Mouse (Mus musculus): ENCODE data around the gene Trp53. TPM values are rescaled to one million over a fixed set of nuclear protein-coding genes. Genes with fewer than 3 reads are reported as not detected.

The Trp53 gene
- polyA plus RNA-seq, 1 experiment = 53.2 TPM

GRCm38 (mm10) chr11:69549060-69549656 is 31.0 kb upstream of the Trp53 start, which contains the start of gene Dnah2:
Dnah2 (minus strand) TSS chr11:69549110.
- Histone ChIP-seq H3K36me3 (replicated peaks; ENCODE audit: low read length) (no peaks in the 10 kb centered on the region), H3K4me1 (peaks cover 26% of the 10 kb centered on the region), H3K9me3 (0 out of 2 replicates have a peak, but pooled peaks cover 4% of the 10 kb centered on the region), H3K4me3 (replicated peaks) (no peak within 1 kb of the TSS), H3K27me3 (replicated peaks) (peaks cover 82% of the 10 kb centered on the region)
- TF ChIP-seq FLI1 (IDR thresholded peaks at IDR 0.05; ENCODE audit: low read length) = no peak
- TF ChIP-seq GATA1 (IDR thresholded peaks at IDR 0.05; ENCODE audit: borderline replicate concordance, low read length) = no peak

- Histone ChIP-seq H3K36me3 (replicated peaks; ENCODE audit: low read length) (peaks cover 2% of the 10 kb centered on the region), H3K27me3 (replicated peaks) (peaks cover 71% of the 10 kb centered on the region), H3K9me3 (peaks cover 10% of the 10 kb centered on the region), H3K4me3 (replicated peaks) (no peak overlapping the region), H3K4me1 (peaks cover 31% of the 10 kb centered on the region)
- TF ChIP-seq FLI1 (IDR thresholded peaks at IDR 0.05; ENCODE audit: low read length) (no peak), GATA1 (IDR thresholded peaks at IDR 0.05; ENCODE audit: borderline replicate concordance, low read length) (no peak)
Observed at GRCm38 (mm10) chr11:69551310-69551709, 28.8 kb upstream of the Trp53 start.

DNA sequence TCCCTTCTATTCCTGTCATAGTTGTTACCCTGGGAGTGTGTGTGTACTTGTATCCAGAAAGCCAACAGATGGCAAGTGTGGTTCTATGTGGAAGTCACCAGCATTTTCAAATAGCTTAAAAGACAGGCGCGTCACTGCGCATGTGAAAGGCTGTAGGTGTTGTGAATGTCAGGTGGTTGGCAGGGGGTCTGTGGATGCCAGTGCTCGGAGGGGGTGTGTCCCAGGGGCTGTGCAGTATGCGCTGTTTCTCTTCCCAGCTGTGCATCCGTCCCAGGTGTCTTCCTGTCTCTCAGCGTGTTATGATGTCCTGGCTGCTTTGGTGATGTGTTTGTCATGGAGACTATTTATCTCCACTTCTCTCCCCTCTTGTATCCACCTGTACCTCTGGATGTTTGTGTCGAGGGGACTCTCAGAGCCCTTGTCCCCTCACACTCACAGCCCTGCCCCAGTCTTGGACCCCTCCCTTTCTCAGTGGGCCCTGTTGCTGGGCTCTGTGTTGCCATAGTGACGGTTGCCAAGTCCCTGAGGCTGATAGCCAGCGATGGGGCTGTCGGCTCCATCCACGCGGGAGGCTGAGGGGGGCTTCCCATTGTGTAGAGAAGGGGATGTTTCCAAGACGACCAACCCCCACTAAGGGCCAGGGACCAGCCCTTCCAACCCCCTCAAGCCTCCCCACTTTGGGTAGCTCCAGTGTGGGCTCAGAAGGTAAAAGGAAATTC is 27.4 kb upstream of the Trp53 start:
- Histone ChIP-seq H3K9me3 (peaks cover 10% of the 10 kb centered on the region), H3K4me1 (peaks cover 19% of the 10 kb centered on the region), H3K27me3 (replicated peaks) (peaks cover 71% of the 10 kb centered on the region), H3K36me3 (replicated peaks; ENCODE audit: low read length) (peaks cover 2% of the 10 kb centered on the region), H3K4me3 (replicated peaks) (no peak overlapping the region)
- TF ChIP-seq FLI1 (IDR thresholded peaks at IDR 0.05; ENCODE audit: low read length) (no peak), GATA1 (IDR thresholded peaks at IDR 0.05; ENCODE audit: borderline replicate concordance, low read length) (no peak)

DNA sequence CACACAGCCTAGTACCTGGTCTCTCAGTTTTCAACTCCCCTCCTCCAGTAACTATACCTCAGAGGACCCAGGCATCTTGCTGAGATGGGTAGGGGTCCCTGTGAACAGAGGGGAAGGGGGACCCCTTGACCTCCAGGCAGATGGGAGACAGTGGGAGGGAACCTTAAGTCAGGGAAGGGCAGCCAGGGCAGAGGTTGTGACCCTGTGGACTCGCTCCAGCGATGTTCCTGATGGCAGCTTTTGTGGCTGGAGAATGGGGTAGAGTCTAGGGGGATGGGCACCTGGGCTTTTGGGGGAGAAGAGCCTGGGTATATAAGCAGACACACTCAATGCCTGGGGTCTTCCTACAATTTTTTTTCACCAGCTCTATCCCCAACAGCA is 26.8 kb upstream of the Trp53 start:
- Histone ChIP-seq H3K9me3 (peaks cover 10% of the 10 kb centered on the region), H3K36me3 (replicated peaks; ENCODE audit: low read length) (peaks cover 2% of the 10 kb centered on the region), H3K4me1 (peaks cover 19% of the 10 kb centered on the region), H3K27me3 (replicated peaks) (peaks cover 70% of the 10 kb centered on the region), H3K4me3 (replicated peaks) (no peak overlapping the region)
- TF ChIP-seq GATA1 (IDR thresholded peaks at IDR 0.05; ENCODE audit: borderline replicate concordance, low read length) (no peak), FLI1 (IDR thresholded peaks at IDR 0.05; ENCODE audit: low read length) (no peak)

- peaks cover 70% of the 10 kb centered on the region for H3K27me3 ChIP-seq (replicated peaks)
- H3K4me1 ChIP-seq = peaks cover 31% of the 10 kb centered on the region
- no peak overlapping the region for H3K4me3 ChIP-seq (replicated peaks)
- no peak for TF ChIP-seq GATA1 (IDR thresholded peaks at IDR 0.05; ENCODE audit: borderline replicate concordance, low read length)
- no peak for TF ChIP-seq FLI1 (IDR thresholded peaks at IDR 0.05; ENCODE audit: low read length)
- H3K36me3 ChIP-seq (replicated peaks; ENCODE audit: low read length) = peaks cover 2% of the 10 kb centered on the region
- H3K9me3 ChIP-seq = peaks cover 10% of the 10 kb centered on the region
Observed at GRCm38 (mm10) chr11:69554539-69555140, 25.5 kb upstream of the Trp53 start.

DNA sequence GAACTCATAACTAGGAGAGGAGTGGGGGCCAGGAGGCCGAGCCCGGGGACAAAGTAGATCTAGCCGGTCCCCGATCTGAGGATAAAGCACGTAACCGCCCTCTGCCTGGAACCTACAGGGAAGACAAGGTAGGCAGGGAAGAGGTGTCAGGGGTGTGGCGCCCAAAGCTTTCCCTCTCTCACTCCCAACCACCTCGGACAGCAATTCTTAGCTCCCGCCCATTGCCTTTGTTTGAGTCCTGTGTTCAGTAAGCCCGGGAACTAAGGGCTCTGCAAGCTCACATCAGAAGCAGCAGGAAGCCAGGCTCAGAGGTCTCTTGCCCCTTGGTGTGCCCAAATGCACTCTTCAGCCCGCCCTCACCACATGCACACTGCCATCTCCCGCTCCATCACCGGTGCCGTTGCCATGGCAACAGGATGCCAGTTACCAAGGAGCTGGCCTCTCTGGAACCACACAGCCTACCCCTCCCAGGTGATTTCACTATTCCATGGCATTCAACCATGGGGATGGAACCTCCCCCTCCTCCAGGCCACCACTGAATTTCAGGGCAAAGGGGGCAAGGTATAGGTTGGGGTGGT is 22.7 kb upstream of the Trp53 start:
- Histone ChIP-seq H3K4me1 (peaks cover 31% of the 10 kb centered on the region), H3K27me3 (replicated peaks) (peaks cover 63% of the 10 kb centered on the region), H3K36me3 (replicated peaks; ENCODE audit: low read length) (peaks cover 26% of the 10 kb centered on the region), H3K9me3 (peaks cover 6% of the 10 kb centered on the region), H3K4me3 (replicated peaks) (no peak overlapping the region)
- TF ChIP-seq FLI1 (IDR thresholded peaks at IDR 0.05; ENCODE audit: low read length) (no peak), GATA1 (IDR thresholded peaks at IDR 0.05; ENCODE audit: borderline replicate concordance, low read length) (no peak)

- Histone ChIP-seq H3K4me3 (replicated peaks) (no peak overlapping the region), H3K4me1 (peaks cover 31% of the 10 kb centered on the region), H3K27me3 (replicated peaks) (peaks cover 52% of the 10 kb centered on the region), H3K36me3 (replicated peaks; ENCODE audit: low read length) (peaks cover 38% of the 10 kb centered on the region), H3K9me3 (peaks cover 6% of the 10 kb centered on the region)
- TF ChIP-seq GATA1 (IDR thresholded peaks at IDR 0.05; ENCODE audit: borderline replicate concordance, low read length) = no peak
- no peak for TF ChIP-seq FLI1 (IDR thresholded peaks at IDR 0.05; ENCODE audit: low read length)
Observed at GRCm38 (mm10) chr11:69558756-69559155, 21.4 kb upstream of the Trp53 start.

GRCm38 (mm10) chr11:69559183-69559582 is 21.0 kb upstream of the Trp53 start:
- Histone ChIP-seq H3K4me3 (replicated peaks) (no peak overlapping the region), H3K9me3 (peaks cover 6% of the 10 kb centered on the region), H3K4me1 (peaks cover 29% of the 10 kb centered on the region), H3K36me3 (replicated peaks; ENCODE audit: low read length) (peaks cover 43% of the 10 kb centered on the region), H3K27me3 (replicated peaks) (peaks cover 52% of the 10 kb centered on the region)
- TF ChIP-seq FLI1 (IDR thresholded peaks at IDR 0.05; ENCODE audit: low read length) (no peak), GATA1 (IDR thresholded peaks at IDR 0.05; ENCODE audit: borderline replicate concordance, low read length) (no peak)

DNA sequence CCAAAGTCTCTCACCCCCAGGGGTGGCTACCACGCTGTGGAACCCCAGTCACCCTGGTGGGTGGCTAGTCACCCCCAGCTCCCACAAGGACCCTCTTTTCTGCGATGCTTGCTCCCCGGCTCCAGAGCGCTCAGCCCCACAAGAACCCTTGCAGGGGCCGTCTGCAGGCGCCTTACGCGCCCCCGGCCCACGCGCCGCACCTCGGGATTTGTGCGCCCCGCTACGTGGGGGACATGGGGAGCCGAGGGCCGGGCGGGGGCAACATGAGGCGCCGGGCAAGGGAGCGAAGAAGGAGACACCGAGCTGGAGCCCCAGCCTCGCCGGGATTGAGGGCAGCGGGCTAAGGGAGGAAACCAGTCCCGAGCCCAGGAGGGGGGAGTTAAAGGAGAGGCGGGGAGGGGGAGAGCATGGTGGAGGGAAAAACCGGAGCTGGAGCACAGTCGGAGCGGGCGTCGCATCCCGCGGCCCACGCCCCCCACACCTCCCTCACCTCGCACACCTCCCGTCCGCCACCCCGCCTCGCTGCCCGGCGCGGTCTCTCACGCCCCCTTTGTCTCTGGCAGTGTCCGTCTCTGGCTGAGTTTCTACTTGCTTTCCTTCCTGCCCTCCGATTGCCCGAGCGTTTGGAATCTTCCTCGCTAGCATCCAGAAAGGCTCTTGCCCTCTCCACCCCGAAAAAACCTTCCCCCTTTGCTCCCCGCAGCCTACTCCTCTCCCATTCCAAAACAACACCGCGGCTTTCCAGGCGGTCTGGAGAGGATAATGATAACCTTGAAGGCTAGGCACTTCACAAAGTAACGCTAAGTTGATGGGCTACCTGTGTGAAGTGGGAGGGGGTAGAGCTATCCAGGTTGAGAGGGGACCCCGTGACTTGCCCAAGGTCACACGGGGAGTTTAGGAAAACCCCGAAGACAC is 20.1 kb upstream of the Trp53 start, which contains the start of gene Efnb3:
TSS of gene Efnb3 (minus strand) at position 355 of the 915 bp plus-strand sequence.
- Histone ChIP-seq H3K4me1 (peaks cover 20% of the 10 kb centered on the region), H3K36me3 (replicated peaks; ENCODE audit: low read length) (peaks cover 50% of the 10 kb centered on the region), H3K4me3 (replicated peaks) (no peak within 1 kb of the TSS), H3K9me3 (peaks cover 5% of the 10 kb centered on the region), H3K27me3 (replicated peaks) (peaks cover 52% of the 10 kb centered on the region)
- TF ChIP-seq FLI1 (IDR thresholded peaks at IDR 0.05; ENCODE audit: low read length) (no peak), GATA1 (IDR thresholded peaks at IDR 0.05; ENCODE audit: borderline replicate concordance, low read length) (no peak)

Measured in megakaryocyte, embryonic 14.5 days (primary cell).